Mouse (Mus musculus) megakaryocyte-erythroid progenitor cell, adult 5-6 weeks (primary cell): ENCODE results near the gene Cd79b. TPM values are rescaled to one million over a fixed set of nuclear protein-coding genes. Genes with fewer than 3 reads are reported as not detected.
"Not testable (repeated sequence)": the region's sequence is repeated elsewhere in the genome, so short reads cannot be mapped to it uniquely, and the experiment has no call there.

Experiments used
- ATAC-seq: replicated peaks from 2 replicates; pipeline ENCODE4 v1.8.0; 2016; ENCODE audit warnings: mild to moderate bottlenecking, inconsistent platforms; ENCODE audit not compliant: severe bottlenecking, poor library complexity, low FRiP score, low TSS enrichment
- total RNA-seq, 2 experiments: library from RNA; stranded (forward) in 1 of 2; stranded (reverse) in 1 of 2; fragments of 200-1000, 215-1000 nt in 1 of 2; fragments of >200 nt in 1 of 2; fragmentation: Nextera tagmentation in 1 of 2; gene quantifications; 2 replicates each; pipeline ENCODE4 v1.2.3; 2014 to 2017

The Cd79b gene
- total RNA-seq (2014; fragmentation: Nextera tagmentation): 5.1 and 21.6 TPM in 2 replicates
- 1.4 and 3.5 TPM in 2 replicates for total RNA-seq (2017)

- no peak for ATAC-seq
Measured at GRCm38 (mm10) chr11:106314333-106314812, at the start of gene Cd79b. Cd79b (minus strand) TSS chr11:106314762.

GRCm38 (mm10) chr11:106359350-106359749 is 44.8 kb upstream of the Cd79b start:
- no peak for ATAC-seq

- no peak for ATAC-seq
Measured at GRCm38 (mm10) chr11:106355382-106356128, 41.0 kb upstream of the Cd79b start.

- ATAC-seq: no peak
Measured at GRCm38 (mm10) chr11:106354181-106354580, 39.6 kb upstream of the Cd79b start.

GRCm38 (mm10) chr11:106353188-106353587 is 38.6 kb upstream of the Cd79b start, which contains the start of gene Scn4a:
Scn4a (minus strand) TSS chr11:106353288.
- no peak for ATAC-seq

- no peak for ATAC-seq
Measured at GRCm38 (mm10) chr11:106351941-106352340, 37.4 kb upstream of the Cd79b start.

- ATAC-seq: no peak
Measured at GRCm38 (mm10) chr11:106351253-106351652, 36.7 kb upstream of the Cd79b start.

- ATAC-seq: no peak
Measured at GRCm38 (mm10) chr11:106350853-106351252, 36.3 kb upstream of the Cd79b start.

- ATAC-seq: peak; percentile 71
Measured at GRCm38 (mm10) chr11:106349772-106350171, 35.2 kb upstream of the Cd79b start.

- no peak for ATAC-seq
Measured at GRCm38 (mm10) chr11:106344910-106345309, 30.3 kb upstream of the Cd79b start.

GRCm38 (mm10) chr11:106340990-106341520 is 26.5 kb upstream of the Cd79b start:
- ATAC-seq: no peak

- not testable (repeated sequence) for ATAC-seq
Measured at GRCm38 (mm10) chr11:106339323-106339722, 24.8 kb upstream of the Cd79b start.

- ATAC-seq: no peak
Measured at GRCm38 (mm10) chr11:106338870-106339269, 24.3 kb upstream of the Cd79b start.

- ATAC-seq: no peak
Measured at GRCm38 (mm10) chr11:106338029-106338428, 23.5 kb upstream of the Cd79b start.

- no peak for ATAC-seq
Measured at GRCm38 (mm10) chr11:106334066-106334465, 19.5 kb upstream of the Cd79b start.

GRCm38 (mm10) chr11:106332458-106332857 is 17.9 kb upstream of the Cd79b start:
- no peak for ATAC-seq

GRCm38 (mm10) chr11:106329682-106330081 is 15.1 kb upstream of the Cd79b start:
- ATAC-seq: peak; percentile 81

GRCm38 (mm10) chr11:106329128-106329527 is 14.6 kb upstream of the Cd79b start:
- ATAC-seq: no peak

- no peak for ATAC-seq
Measured at GRCm38 (mm10) chr11:106328521-106328920, 14.0 kb upstream of the Cd79b start.

GRCm38 (mm10) chr11:106326475-106326874 is 11.9 kb upstream of the Cd79b start:
- no peak for ATAC-seq
